Mouse (Mus musculus) midbrain, embryonic 11.5 days (tissue): ENCODE measurements around the gene Prkd2. TPM values are rescaled to one million over a fixed set of nuclear protein-coding genes. Genes with fewer than 3 reads are reported as not detected.

Source experiments
- ATAC-seq: fragments of 200-750 bp; cut with Nextera tagmentation; 2 replicates; pipeline ENCODE4 v1.8.0; 2017; ENCODE audit warnings: moderate TSS enrichment, moderate library complexity; ENCODE audit not compliant: low FRiP score
- DNase-seq: peaks from one replicate; pipeline ENCODE4 v3.0.0; 2015; ENCODE audit warnings: low spot score; ENCODE audit errors: missing footprints
- H3K27ac ChIP-seq: fragments of 300-500 bp; sonication (generic); 2 replicates; pipeline ENCODE4 v1.5.1; 2014; ENCODE audit warnings: low read depth, low read length
- H3K27me3 ChIP-seq: fragments of 300-500 bp; sonication (generic); 2 replicates; pipeline ENCODE4 v1.6.1; 2014; ENCODE audit warnings: mild to moderate bottlenecking, low read length, moderate library complexity, mixed read lengths; ENCODE audit not compliant: control insufficient read depth, insufficient read depth
- H3K36me3 ChIP-seq: fragments of 300-500 bp; sonication (generic); 2 replicates; pipeline ENCODE4 v1.6.1; 2014; ENCODE audit warnings: mild to moderate bottlenecking, low read length, moderate library complexity, mixed read lengths; ENCODE audit not compliant: control insufficient read depth, insufficient read depth
- H3K4me1 ChIP-seq: fragments of 300-500 bp; sonication (generic); 2 replicates; pipeline ENCODE4 v1.6.1; 2014; ENCODE audit warnings: low read length; ENCODE audit not compliant: control insufficient read depth, insufficient read depth
- H3K4me2 ChIP-seq: fragments of 300-500 bp; sonication (generic); 2 replicates; pipeline ENCODE4 v1.6.1; 2014; ENCODE audit warnings: mild to moderate bottlenecking, moderate library complexity
- H3K4me3 ChIP-seq: fragments of 300-500 bp; sonication (generic); 2 replicates; pipeline ENCODE4 v1.5.1; 2014; ENCODE audit warnings: low read depth, low read length
- H3K9ac ChIP-seq: fragments of 300-500 bp; sonication (generic); 2 replicates; pipeline ENCODE4 v1.6.1; 2014; ENCODE audit warnings: low read length
- H3K9me3 ChIP-seq: fragments of 300-500 bp; sonication (generic); 2 replicates; pipeline ENCODE4 v1.6.1; 2016; ENCODE audit warnings: low read length; ENCODE audit not compliant: control insufficient read depth
- WGBS: fragments of 180-500 bp; shearing (Covaris S2); extraction: QIAGEN DNeasy Blood & Tissue Kit; methylation state at CpG from one replicate; pipeline ENCODE4 v1.1.7; 2014; 5-methylcytosine and 5-hydroxymethylcytosine counted together
- polyA plus RNA-seq: library from polyadenylated mRNA; unstranded; fragments of >200 nt; fragmentation: Nextera tagmentation; extraction: Ambion mirVana; gene quantifications from 2 replicates; pipeline ENCODE4 v1.2.1, GENCODE M21; 2014

Gene Prkd2
- polyA plus RNA-seq, 1 experiment from 2014 or later = 10.3 TPM

DNA sequence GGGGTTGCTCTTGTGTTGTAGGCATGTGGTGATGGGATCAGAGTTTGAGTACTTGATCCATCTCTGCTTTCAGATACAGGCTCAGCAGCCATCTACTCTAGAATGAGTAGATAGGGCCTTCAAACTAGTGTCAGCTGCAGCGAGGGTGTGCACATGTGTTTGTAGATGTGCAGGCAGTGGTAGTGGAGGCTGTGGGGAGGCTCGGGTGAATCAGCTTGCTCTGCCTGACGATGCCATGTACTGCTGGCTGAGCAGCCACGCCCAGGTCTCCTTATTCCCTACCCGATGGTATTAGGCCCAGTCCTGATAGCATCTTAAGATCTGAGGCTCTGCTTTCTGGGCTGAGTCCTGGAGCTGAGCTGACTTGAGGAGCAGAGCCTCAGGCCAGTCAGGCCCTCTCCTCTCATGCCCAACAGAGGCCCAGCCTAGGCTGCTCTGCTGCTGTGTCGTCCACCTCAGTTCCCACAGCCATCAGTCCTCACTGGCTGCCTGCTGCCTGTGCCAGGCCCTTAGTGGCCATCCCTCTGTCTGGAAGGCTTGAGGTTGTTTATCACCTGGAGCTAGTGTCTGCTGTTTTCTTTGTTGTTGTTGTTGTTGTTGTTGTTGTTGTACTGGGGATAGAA is 3.8 kb upstream of the Prkd2 start:
- Histone ChIP-seq H3K4me2 (no peak overlapping the region), H3K27me3 (no peaks in the 10 kb centered on the region), H3K4me3 (no peak overlapping the region), H3K9me3 (no peaks in the 10 kb centered on the region), H3K27ac (no peak overlapping the region), H3K9ac (no peak overlapping the region), H3K4me1 (peaks cover 4% of the 10 kb centered on the region), H3K36me3 (peaks cover 25% of the 10 kb centered on the region; the same call in 1 of the 2 replicates)
- DNase-seq (no peak), ATAC-seq (no peak)
- WGBS = 81% methylated on average over 6 of the region's 6 CpGs

DNA sequence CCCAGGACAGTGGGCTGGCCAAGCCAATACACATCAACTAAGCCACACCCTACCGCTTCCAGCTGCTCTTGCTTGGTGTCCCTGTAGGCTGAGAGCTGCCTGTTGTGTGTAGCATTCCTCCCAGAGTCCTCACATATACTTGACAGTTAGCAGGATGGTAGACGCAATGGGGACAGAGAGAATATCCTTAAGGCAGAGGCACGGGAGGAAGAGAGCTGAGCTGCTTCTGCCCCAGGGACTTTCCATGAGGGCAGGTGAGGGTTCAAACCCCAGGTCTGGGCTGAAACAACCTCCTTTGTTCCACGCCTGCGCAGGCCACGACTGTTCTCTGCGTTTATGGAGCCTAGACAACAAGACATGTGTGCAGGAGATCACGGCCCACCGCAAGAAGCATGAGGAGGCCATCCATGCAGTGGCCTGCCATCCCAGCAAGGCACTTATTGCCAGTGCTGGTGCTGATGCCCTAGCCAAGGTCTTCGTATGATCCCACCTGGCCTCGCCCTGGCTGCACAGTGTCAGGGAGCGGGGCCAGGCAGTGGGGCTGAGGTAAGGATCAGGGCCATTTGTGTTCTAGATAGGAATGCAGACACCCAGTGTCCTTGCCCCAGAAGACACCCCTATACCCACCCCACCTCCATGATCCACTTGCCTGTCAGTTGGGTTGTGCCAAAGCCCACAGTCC is 3.1 kb upstream of the Prkd2 start:
- 95% methylated on average over 12 of the region's 12 CpGs for WGBS
- DNase-seq (no peak), ATAC-seq (no peak)
- Histone ChIP-seq H3K27me3 (no peaks in the 10 kb centered on the region), H3K4me3 (no peak overlapping the region), H3K27ac (no peak overlapping the region), H3K4me1 (peaks cover 8% of the 10 kb centered on the region), H3K36me3 (peaks cover 22% of the 10 kb centered on the region; the same call in 1 of the 2 replicates), H3K9ac (no peak overlapping the region), H3K9me3 (no peaks in the 10 kb centered on the region), H3K4me2 (no peak overlapping the region)

DNA sequence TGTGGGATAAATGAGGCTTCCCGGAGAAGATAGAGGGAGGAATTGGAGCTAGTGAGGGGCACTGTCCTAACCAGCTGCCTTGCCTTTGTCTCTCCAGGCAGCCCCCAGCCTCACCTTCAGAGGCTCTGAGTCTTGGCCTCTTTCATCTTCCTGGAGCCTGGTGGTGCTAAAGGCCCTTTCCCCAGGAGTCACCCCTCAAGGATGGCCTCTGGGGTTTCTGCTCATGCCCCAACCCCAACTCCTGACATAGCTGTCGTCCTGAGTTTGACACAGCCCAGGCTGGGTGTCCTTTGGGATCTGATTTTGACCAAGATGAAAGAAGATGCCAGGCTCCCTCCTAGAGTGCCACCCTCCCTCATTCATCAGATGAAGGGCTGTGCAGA is 2.6 kb upstream of the Prkd2 start:
- Histone ChIP-seq H3K9ac (no peak overlapping the region), H3K4me1 (peaks cover 8% of the 10 kb centered on the region), H3K9me3 (no peaks in the 10 kb centered on the region), H3K27me3 (no peaks in the 10 kb centered on the region), H3K27ac (no peak overlapping the region), H3K4me3 (no peak overlapping the region), H3K4me2 (no peak overlapping the region), H3K36me3 (peaks cover 19% of the 10 kb centered on the region; the same call in 1 of the 2 replicates)
- DNase-seq = no peak
- no peak for ATAC-seq
- 93% methylated on average over 2 of the region's 2 CpGs for WGBS

DNA sequence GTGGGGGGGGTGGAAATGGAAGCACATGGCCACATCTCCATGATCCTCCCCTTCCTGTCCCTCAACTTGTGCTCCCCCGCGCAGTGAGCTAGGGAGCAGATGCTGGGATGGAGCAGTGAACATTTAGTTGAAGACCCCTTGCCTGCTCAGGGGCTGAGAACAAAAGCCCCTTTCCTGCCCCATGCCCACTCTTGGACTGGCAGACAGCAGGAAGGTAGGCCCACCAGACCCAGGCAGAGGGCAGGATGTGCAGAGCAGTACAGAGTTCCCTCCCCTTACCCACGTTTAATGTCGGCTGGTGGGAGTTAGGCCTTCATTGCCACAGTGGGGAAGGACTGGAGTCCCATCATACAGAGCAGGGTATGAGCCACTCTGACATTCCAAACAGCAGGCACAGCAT is 1.6 kb upstream of the Prkd2 start:
- WGBS = 80% methylated on average over 4 of the region's 4 CpGs
- no peak for ATAC-seq
- Histone ChIP-seq H3K4me1 (peaks cover 8% of the 10 kb centered on the region), H3K4me3 (no peak overlapping the region), H3K4me2 (no peak overlapping the region), H3K27ac (no peak overlapping the region), H3K9ac (no peak overlapping the region), H3K27me3 (no peaks in the 10 kb centered on the region), H3K9me3 (no peaks in the 10 kb centered on the region), H3K36me3 (peaks cover 19% of the 10 kb centered on the region; the same call in 1 of the 2 replicates)
- no peak for DNase-seq

DNA sequence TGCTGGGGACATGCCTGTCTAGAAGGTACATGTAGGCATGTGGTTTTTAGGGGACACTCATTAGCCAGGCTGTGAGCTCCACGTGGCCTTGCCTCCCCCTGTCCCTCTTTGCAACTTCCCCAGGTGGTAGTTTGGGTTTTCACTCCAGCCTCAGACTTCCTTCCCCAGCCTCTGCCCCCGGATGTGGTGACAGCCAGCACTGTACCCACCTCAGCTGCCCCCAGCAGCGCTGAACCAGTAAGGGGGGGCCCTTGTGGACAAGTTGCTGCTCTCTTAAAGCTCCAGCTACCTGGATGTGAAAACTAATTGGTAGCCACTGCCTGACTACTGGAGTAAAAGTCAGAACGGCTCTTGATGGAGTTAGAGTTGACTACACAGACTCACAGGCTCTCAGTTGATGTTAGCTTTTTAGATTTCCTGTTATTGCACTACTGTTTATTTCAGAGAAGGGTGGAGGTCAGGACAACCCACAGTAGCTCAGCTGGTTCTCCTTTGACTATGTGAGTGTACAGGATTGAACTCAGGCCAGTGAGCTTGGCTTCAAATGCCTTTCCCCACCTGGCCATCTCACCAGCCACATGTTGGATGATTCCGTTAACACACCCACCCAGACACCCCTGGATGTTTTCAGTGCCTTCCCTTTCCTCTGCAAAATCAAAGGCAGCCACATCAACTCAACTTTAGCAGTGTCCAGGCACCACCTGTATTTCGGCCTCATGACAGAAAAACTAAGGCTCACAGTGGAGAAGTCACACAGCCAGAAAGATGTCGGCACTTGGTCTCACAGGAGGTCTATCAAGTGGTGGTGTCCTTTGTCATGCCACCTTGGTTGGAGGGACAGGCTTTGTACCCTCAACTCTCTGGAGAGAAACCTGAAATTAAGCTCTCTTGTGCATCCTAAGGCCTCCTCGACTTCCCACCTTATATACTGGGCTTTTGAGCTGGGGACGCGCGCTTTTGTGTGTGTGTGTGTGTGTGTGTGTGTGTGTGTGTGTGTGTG is 841 bp upstream of the Prkd2 start:
- peaks cover 19% of the 10 kb centered on the region; the same call in 1 of the 2 replicates for H3K36me3 ChIP-seq
- H3K4me2 ChIP-seq = peak overlapping the region; percentile 60
- H3K27ac ChIP-seq = peak overlapping the region; percentile 11
- H3K9ac ChIP-seq = peak overlapping the region; percentile 61
- ATAC-seq = peak; percentile 12
- no peaks in the 10 kb centered on the region for H3K9me3 ChIP-seq
- 47% methylated on average over 11 of the region's 11 CpGs for WGBS
- H3K4me3 ChIP-seq = peak overlapping the region; percentile 47
- DNase-seq = no peak
- H3K4me1 ChIP-seq = peaks cover 8% of the 10 kb centered on the region
- no peaks in the 10 kb centered on the region for H3K27me3 ChIP-seq

DNA sequence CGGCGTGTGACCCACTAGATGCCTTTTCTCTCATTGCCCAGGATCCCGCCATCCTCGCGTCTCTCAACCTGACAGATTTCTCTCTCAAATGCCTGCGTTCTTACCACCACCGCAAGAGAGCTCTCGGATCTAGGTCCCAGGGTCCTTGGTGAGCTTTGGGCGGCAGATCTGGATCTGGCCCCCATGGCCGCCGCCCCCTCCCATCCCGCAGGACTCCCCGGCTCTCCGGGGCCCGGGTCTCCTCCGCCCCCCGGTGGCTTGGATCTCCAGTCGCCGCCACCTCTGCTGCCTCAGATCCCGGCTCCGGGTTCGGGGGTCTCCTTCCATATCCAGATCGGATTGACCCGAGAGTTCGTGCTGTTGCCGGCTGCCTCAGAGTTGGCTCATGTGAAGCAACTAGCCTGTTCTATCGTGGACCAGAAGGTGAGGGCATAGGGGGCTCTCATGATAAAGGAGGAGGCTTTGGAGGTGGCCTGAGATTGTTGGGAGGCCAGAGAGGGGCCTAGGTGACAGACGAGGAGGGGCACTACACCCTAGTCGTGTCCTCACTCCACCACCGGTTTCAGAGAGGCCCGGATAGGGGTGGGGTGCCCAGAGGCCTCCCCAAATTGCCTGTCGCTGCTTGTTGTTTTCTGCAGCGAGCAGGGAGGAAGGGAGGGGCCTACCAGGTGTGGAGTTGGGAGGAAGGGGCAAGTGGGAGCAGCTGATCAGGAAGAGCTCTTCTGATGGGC is 904 bp downstream of the Prkd2 start:
- 2% methylated on average over 33 of the region's 33 CpGs for WGBS
- H3K36me3 ChIP-seq = peaks cover 10% of the 10 kb centered on the region; the same call in 1 of the 2 replicates
- no peaks in the 10 kb centered on the region for H3K9me3 ChIP-seq
- ATAC-seq = peak; percentile 23; the same call in 1 of the 2 replicates
- H3K9ac ChIP-seq = peak overlapping the region; percentile 61
- DNase-seq = peak; percentile 90
- H3K4me2 ChIP-seq = peak overlapping the region; percentile 60
- peaks cover 8% of the 10 kb centered on the region for H3K4me1 ChIP-seq
- H3K27me3 ChIP-seq = no peaks in the 10 kb centered on the region
- no peak overlapping the region for H3K27ac ChIP-seq
- H3K4me3 ChIP-seq = peak overlapping the region; percentile 47

DNA sequence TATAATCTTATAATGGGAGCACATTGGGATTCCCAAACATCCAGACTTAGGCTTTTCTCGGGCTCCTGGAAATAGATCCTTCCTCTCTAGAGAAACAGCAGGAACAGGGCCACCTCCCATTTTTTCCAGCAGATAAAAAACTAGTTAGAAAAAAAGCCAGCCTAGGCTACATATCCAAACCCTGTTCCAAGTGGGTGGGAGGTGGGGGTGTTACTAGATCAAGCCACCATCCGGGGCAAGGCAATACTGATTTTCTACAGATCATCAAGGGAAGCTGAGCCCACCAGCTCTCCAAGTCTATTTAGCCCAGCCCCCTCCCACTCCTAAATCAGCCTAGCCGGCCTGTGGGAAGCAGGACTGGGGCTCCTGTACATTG is 2.0 kb downstream of the Prkd2 start:
- 74% methylated on average over 3 of the region's 3 CpGs for WGBS
- Histone ChIP-seq H3K9me3 (no peaks in the 10 kb centered on the region), H3K36me3 (peaks cover 9% of the 10 kb centered on the region; the same call in 1 of the 2 replicates), H3K27me3 (no peaks in the 10 kb centered on the region), H3K4me2 (peak overlapping the region; percentile 10), H3K4me3 (no peak overlapping the region), H3K4me1 (peaks cover 8% of the 10 kb centered on the region), H3K27ac (no peak overlapping the region), H3K9ac (0 out of 2 replicates have a peak overlapping the region, but pooled peaks have one; percentile 0)
- DNase-seq (no peak), ATAC-seq (no peak)

DNA sequence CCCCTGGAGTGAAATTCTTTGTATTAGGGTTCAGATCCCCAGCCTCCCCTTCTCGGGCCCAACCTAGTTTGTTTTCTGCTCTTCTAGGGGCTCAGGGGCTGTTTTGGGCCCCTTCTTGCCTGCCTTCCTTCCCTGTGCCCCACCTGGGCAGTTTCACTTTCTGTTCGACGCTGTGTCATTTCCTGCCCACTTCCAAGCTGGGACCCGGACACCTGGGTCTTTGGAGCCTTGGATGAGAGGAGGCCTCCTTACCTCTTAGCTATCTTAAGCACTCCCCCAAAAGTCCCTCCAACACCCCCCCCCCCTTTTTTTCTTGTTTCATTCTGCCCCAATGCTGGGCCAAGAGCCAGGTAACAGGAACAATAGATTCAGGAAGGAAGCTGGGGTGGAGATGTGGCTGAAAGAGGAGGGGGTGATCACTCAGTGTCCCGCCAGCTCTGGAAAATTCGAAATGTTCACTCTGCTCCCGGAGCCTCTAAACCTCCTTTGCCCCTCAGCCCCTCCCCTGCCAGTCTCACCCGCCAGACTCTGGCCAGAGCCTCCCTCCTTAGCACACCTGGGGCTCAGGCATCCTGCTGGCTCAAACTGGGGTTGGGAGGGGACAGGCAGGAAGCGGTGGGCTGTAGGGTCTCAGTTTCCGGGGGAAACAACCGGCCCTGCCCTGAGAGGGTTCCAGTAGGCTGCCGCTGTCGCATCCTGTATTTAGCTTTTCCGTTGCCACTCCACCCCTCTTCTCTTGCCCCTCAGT is 2.5 kb downstream of the Prkd2 start:
- Histone ChIP-seq H3K36me3 (peaks cover 6% of the 10 kb centered on the region; the same call in 1 of the 2 replicates), H3K9me3 (no peaks in the 10 kb centered on the region)

More for the DNA sequence above, 2.5 kb downstream of the Prkd2 start:
- WGBS = 41% methylated on average over 14 of the region's 14 CpGs
- peak overlapping the region; percentile 27 for H3K4me2 ChIP-seq
- peaks cover 8% of the 10 kb centered on the region for H3K4me1 ChIP-seq
- H3K9ac ChIP-seq = peak overlapping the region; percentile 30; the same call in 1 of the 2 replicates
- no peak overlapping the region for H3K4me3 ChIP-seq
- H3K27ac ChIP-seq = no peak overlapping the region
- no peak for DNase-seq
- no peak for ATAC-seq
- no peaks in the 10 kb centered on the region for H3K27me3 ChIP-seq
